Mouse (Mus musculus): ENCODE data around the gene Fbf1. TPM values are rescaled to one million over a fixed set of nuclear protein-coding genes. Genes with fewer than 3 reads are reported as not detected.
A peak's percentile ranks its signal among the peaks of the same experiment; 100 is the strongest.

Fbf1 gene
- polyA plus RNA-seq, 1 experiment from 2014 or later: 30.1 TPM

GRCm38 (mm10) chr11:116101931-116102381 lies 66.0 kb downstream of the Fbf1 start:
- peak overlapping the region; percentile 32 for H3K27ac ChIP-seq (ENCODE audit: low read depth, low read length)
- no peaks in the 10 kb centered on the region for H3K9me3 ChIP-seq (ENCODE audit: control insufficient read depth, low read length)
- DNase-seq (ENCODE audit: low spot score, missing footprints) (no peak), ATAC-seq (ENCODE audit: low FRiP score) (no peak)
- peaks cover 26% of the 10 kb centered on the region for H3K4me1 ChIP-seq (ENCODE audit: control insufficient read depth, insufficient read depth, low read length)
- WGBS: 37% methylated on average over 11 of the region's 11 CpGs
- peak overlapping the region; percentile 37 for H3K9ac ChIP-seq (ENCODE audit: low read length)
- no peak overlapping the region for H3K4me2 ChIP-seq
- no peak overlapping the region for H3K4me3 ChIP-seq (ENCODE audit: low read depth, low read length)
- H3K27me3 ChIP-seq (ENCODE audit: control insufficient read depth, insufficient read depth, low read length): peaks cover 12% of the 10 kb centered on the region
- H3K36me3 ChIP-seq (ENCODE audit: control insufficient read depth, insufficient read depth, low read length): no peaks in the 10 kb centered on the region

- Histone ChIP-seq H3K4me2 (no peak overlapping the region), H3K4me1 (ENCODE audit: control insufficient read depth, insufficient read depth, low read length) (peaks cover 15% of the 10 kb centered on the region), H3K27ac (ENCODE audit: low read depth, low read length) (no peak overlapping the region), H3K9ac (ENCODE audit: low read length) (no peak overlapping the region), H3K4me3 (ENCODE audit: low read depth, low read length) (no peak overlapping the region), H3K36me3 (ENCODE audit: control insufficient read depth, insufficient read depth, low read length) (no peaks in the 10 kb centered on the region), H3K9me3 (ENCODE audit: control insufficient read depth, low read length) (0 out of 2 replicates have a peak, but pooled peaks cover 3% of the 10 kb centered on the region), H3K27me3 (ENCODE audit: control insufficient read depth, insufficient read depth, low read length) (peaks cover 2% of the 10 kb centered on the region; the same call in 1 of the 2 replicates)
- ATAC-seq (ENCODE audit: low FRiP score): no peak
- DNase-seq (ENCODE audit: low spot score, missing footprints): no peak
- 89% methylated on average over 7 of the region's 7 CpGs for WGBS
These were observed 67.1 kb downstream of the Fbf1 start for GRCm38 (mm10) chr11:116100839-116101238.

DNA sequence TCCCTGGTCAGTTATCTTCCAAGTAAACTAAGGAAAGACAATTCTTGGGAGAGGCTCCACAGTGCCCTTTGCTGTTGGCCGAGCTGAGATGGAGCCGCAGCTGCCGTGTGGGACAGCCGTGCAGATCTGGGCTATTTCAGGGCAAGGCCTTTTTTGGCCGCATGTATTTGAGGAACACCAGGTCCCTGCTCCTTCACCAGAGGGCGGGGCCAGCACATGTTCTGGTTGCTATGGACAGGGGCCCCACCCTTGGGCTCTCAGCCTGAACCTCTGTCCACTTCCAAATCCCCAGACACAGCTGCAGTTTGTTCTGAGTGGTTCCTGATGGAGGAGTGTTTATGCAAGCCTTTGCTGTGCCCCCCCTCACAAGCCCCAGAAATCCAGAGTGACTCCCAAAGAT lies 67.6 kb downstream of the Fbf1 start:
- no peaks in the 10 kb centered on the region for H3K27me3 ChIP-seq (ENCODE audit: control insufficient read depth, insufficient read depth, low read length)

DNA sequence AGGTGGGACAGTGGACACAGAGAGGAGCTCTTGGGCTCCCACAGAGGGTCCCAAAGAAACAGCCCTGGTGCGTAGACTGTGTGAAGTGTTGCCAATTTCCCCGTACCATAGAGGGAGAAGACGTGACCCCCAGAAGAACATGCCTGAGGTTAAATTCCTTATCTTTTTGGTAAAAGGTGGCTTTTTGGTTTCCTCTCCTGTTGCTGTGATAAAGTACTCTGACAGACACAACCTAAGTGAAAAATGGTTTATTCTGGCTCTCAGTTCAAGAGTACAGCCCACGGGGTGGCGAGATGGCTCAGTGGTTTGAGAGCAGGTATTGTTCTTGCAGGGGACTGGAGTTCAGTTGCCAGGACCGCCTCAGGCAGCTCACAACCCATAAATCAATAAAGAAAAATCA lies 68.5 kb downstream of the Fbf1 start:
- peaks cover 15% of the 10 kb centered on the region for H3K4me1 ChIP-seq (ENCODE audit: control insufficient read depth, insufficient read depth, low read length)
- H3K27me3 ChIP-seq (ENCODE audit: control insufficient read depth, insufficient read depth, low read length): no peaks in the 10 kb centered on the region
- WGBS: 88% methylated on average over 6 of the region's 6 CpGs
- no peak overlapping the region for H3K4me2 ChIP-seq
- H3K9ac ChIP-seq (ENCODE audit: low read length): no peak overlapping the region
- ATAC-seq (ENCODE audit: low FRiP score) (no peak), DNase-seq (ENCODE audit: low spot score, missing footprints) (no peak)
- H3K4me3 ChIP-seq (ENCODE audit: low read depth, low read length): no peak overlapping the region
- H3K27ac ChIP-seq (ENCODE audit: low read depth, low read length): no peak overlapping the region
- 0 out of 2 replicates have a peak, but pooled peaks cover 3% of the 10 kb centered on the region for H3K9me3 ChIP-seq (ENCODE audit: control insufficient read depth, low read length)
- H3K36me3 ChIP-seq (ENCODE audit: control insufficient read depth, insufficient read depth, low read length): no peaks in the 10 kb centered on the region

More for the DNA sequence above, 67.6 kb downstream of the Fbf1 start:
- Histone ChIP-seq H3K9ac (ENCODE audit: low read length) (no peak overlapping the region), H3K4me2 (no peak overlapping the region), H3K4me1 (ENCODE audit: control insufficient read depth, insufficient read depth, low read length) (peaks cover 15% of the 10 kb centered on the region), H3K36me3 (ENCODE audit: control insufficient read depth, insufficient read depth, low read length) (no peaks in the 10 kb centered on the region), H3K27ac (ENCODE audit: low read depth, low read length) (no peak overlapping the region), H3K9me3 (ENCODE audit: control insufficient read depth, low read length) (0 out of 2 replicates have a peak, but pooled peaks cover 3% of the 10 kb centered on the region), H3K4me3 (ENCODE audit: low read depth, low read length) (no peak overlapping the region)
- DNase-seq (ENCODE audit: low spot score, missing footprints) (no peak), ATAC-seq (ENCODE audit: low FRiP score) (no peak)
- 82% methylated on average over 6 of the region's 6 CpGs for WGBS

- Histone ChIP-seq H3K9ac (ENCODE audit: low read length) (no peak overlapping the region), H3K4me1 (ENCODE audit: control insufficient read depth, insufficient read depth, low read length) (peaks cover 9% of the 10 kb centered on the region), H3K4me2 (no peak overlapping the region), H3K9me3 (ENCODE audit: control insufficient read depth, low read length) (0 out of 2 replicates have a peak, but pooled peaks cover 3% of the 10 kb centered on the region), H3K27ac (ENCODE audit: low read depth, low read length) (no peak overlapping the region), H3K4me3 (ENCODE audit: low read depth, low read length) (no peak overlapping the region), H3K36me3 (ENCODE audit: control insufficient read depth, insufficient read depth, low read length) (no peaks in the 10 kb centered on the region), H3K27me3 (ENCODE audit: control insufficient read depth, insufficient read depth, low read length) (no peaks in the 10 kb centered on the region)
- no peak for ATAC-seq (ENCODE audit: low FRiP score)
- DNase-seq (ENCODE audit: low spot score, missing footprints): no peak
- 79% methylated on average over 14 of the region's 14 CpGs for WGBS
These were observed 69.1 kb downstream of the Fbf1 start for GRCm38 (mm10) chr11:116098711-116099460.

DNA sequence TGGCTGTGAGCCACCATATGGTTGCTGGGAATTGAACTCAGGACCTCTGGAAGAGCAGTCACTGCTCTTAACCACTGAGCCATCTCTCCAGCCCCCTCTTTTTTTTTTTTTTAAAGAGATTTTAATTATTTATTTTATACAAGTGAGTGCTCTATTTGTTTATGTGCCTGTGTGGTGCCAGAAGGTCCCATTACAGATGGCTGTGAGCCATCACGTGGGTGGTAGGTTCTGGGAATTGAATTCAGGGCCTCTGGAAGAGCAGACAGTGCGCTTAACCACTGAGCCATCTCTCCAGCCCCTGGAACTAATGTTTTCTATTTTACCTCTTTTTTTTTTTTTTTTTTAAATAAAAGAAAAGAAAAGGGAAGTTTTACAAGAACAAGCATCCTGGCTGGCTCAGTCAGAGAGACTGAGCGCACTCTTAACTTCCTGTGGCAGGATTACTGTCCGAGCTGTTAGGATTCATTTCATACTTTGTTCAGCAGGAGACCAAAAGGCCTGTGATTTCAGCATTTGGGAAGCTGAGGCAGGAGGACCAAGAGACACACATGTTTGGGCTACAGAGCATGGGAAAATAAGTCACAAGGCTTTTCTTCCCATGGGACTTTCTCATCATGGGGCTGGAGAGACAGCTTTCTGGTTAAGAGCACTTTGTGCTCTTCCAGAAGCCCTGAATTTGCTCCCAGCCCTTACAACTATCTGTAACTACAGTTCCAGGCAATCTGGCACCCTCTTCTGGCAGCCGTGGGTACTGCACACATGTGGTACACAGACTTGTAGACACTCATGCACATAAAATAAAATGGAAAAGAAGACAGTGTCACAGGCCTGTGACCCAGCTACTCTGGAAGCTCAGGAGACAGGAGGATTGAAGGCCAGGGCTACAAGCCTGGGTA lies 71.5 kb downstream of the Fbf1 start:
- Histone ChIP-seq H3K9ac (ENCODE audit: low read length) (no peak overlapping the region), H3K9me3 (ENCODE audit: control insufficient read depth, low read length) (0 out of 2 replicates have a peak, but pooled peaks cover 3% of the 10 kb centered on the region), H3K27me3 (ENCODE audit: control insufficient read depth, insufficient read depth, low read length) (no peaks in the 10 kb centered on the region), H3K4me2 (no peak overlapping the region), H3K36me3 (ENCODE audit: control insufficient read depth, insufficient read depth, low read length) (no peaks in the 10 kb centered on the region), H3K4me3 (ENCODE audit: low read depth, low read length) (no peak overlapping the region), H3K27ac (ENCODE audit: low read depth, low read length) (no peak overlapping the region), H3K4me1 (ENCODE audit: control insufficient read depth, insufficient read depth, low read length) (no peaks in the 10 kb centered on the region)
- 92% methylated on average over 5 of the region's 5 CpGs for WGBS
- ATAC-seq (ENCODE audit: low FRiP score): no peak
- peak; percentile 88 for DNase-seq (ENCODE audit: low spot score, missing footprints)

- no peak overlapping the region for H3K9ac ChIP-seq (ENCODE audit: low read length)
- 88% methylated on average over 3 of the region's 3 CpGs for WGBS
- H3K4me2 ChIP-seq: no peak overlapping the region
- H3K36me3 ChIP-seq (ENCODE audit: control insufficient read depth, insufficient read depth, low read length): no peaks in the 10 kb centered on the region
- H3K9me3 ChIP-seq (ENCODE audit: control insufficient read depth, low read length): 0 out of 2 replicates have a peak, but pooled peaks cover 3% of the 10 kb centered on the region
- H3K27me3 ChIP-seq (ENCODE audit: control insufficient read depth, insufficient read depth, low read length): no peaks in the 10 kb centered on the region
- no peak overlapping the region for H3K27ac ChIP-seq (ENCODE audit: low read depth, low read length)
- no peak for ATAC-seq (ENCODE audit: low FRiP score)
- no peak for DNase-seq (ENCODE audit: low spot score, missing footprints)
- no peak overlapping the region for H3K4me3 ChIP-seq (ENCODE audit: low read depth, low read length)
- H3K4me1 ChIP-seq (ENCODE audit: control insufficient read depth, insufficient read depth, low read length): no peaks in the 10 kb centered on the region
These were observed 72.4 kb downstream of the Fbf1 start for GRCm38 (mm10) chr11:116095573-116095972.

DNA sequence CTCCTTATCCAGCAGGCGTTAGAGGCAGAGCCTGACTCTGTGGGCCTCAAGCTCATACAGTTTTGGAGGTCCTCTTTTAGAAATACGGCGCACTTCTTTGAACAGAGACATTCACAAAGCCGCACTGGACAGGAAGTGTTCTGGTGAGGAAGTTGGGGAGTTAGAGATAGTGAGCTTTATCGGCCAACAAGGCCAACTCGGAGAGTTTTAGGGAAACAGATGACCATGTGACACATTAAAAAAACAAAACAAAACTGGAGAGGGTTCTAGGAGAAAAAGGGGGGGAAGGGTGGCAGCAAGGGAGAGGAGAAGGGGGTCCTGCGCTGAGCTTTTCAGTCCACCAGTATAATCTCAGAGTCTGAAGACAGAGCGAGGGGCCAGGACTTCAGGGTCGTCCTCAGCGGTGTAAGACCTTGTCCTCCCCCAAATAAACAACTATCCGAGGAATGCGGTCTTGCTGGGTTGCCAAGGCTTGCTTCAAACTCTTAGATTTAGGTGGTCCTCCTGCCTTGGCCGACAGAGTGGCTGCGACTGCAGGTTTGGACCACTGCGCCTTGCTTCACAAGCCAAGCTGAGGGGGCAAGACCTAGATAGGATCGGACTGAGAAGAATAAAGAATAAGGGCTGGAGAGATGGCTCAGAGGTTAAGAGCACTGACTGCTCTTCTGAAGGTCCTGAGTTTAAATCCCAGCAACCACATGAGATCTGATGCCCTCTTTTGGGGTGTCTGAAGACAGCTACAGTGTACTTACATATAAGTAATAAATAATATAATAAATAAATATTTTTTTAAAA lies 74.0 kb downstream of the Fbf1 start:
- Histone ChIP-seq H3K36me3 (ENCODE audit: control insufficient read depth, insufficient read depth, low read length) (no peaks in the 10 kb centered on the region), H3K4me3 (ENCODE audit: low read depth, low read length) (no peak overlapping the region), H3K9ac (ENCODE audit: low read length) (no peak overlapping the region), H3K4me1 (ENCODE audit: control insufficient read depth, insufficient read depth, low read length) (no peaks in the 10 kb centered on the region), H3K4me2 (no peak overlapping the region), H3K9me3 (ENCODE audit: control insufficient read depth, low read length) (0 out of 2 replicates have a peak, but pooled peaks cover 3% of the 10 kb centered on the region), H3K27ac (ENCODE audit: low read depth, low read length) (0 out of 2 replicates have a peak overlapping the region, but pooled peaks have one; percentile 15), H3K27me3 (ENCODE audit: control insufficient read depth, insufficient read depth, low read length) (no peaks in the 10 kb centered on the region)
- no peak for DNase-seq (ENCODE audit: low spot score, missing footprints)
- WGBS: 69% methylated on average over 16 of the region's 16 CpGs
- no peak for ATAC-seq (ENCODE audit: low FRiP score)
